Mouse (Mus musculus): ENCODE results near the gene Tead1.

DNA sequence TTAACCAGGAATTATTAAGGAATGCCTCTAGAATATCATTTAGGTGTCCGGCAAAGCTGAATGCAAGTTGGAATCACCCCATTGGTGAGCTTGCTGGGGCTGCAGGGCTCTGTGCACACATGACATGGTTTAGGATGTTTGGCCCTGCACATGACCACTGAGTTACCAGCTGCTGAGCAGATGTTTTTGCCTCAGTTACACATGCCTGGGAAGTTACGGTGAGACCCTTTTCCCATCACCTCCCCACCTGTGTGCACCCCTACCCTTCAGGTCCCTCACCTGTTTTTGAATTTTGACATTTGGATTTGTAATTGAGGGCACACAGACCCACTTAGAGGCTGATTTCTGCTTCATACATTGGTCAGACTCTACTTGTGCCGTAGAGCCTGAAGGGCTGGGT is 6.9 kb downstream of the Tead1 start:
- TF ChIP-seq POLR2A (IDR thresholded peaks at IDR 0.05; ENCODE audit: borderline replicate concordance, insufficient read depth, low read length) = no peak
- TF ChIP-seq CTCF (IDR thresholded peaks at IDR 0.05; ENCODE audit: borderline replicate concordance, insufficient read depth, low read depth, low read length) = no peak
